Mouse (Mus musculus) 3134 (cell line): ENCODE measurements around the gene Ank3.

ENCODE experiments used
- DNase-seq: peaks from one replicate; pipeline ENCODE4 v3.0.0-alpha.2; 2011; ENCODE audit warnings: low spot score; ENCODE audit not compliant: insufficient read length; ENCODE audit errors: extremely low read depth

The Ank3 gene

GRCm38 (mm10) chr10:69602711-69603110 lies 204.1 kb downstream of the Ank3 start:
- no peak for DNase-seq

- no peak for DNase-seq
These were observed 206.0 kb downstream of the Ank3 start for GRCm38 (mm10) chr10:69604609-69605008.

- no peak for DNase-seq
These were observed 206.6 kb downstream of the Ank3 start for GRCm38 (mm10) chr10:69605211-69605610.

GRCm38 (mm10) chr10:69607611-69608119 lies 209.1 kb downstream of the Ank3 start:
- no peak for DNase-seq

GRCm38 (mm10) chr10:69611314-69611713 lies 212.7 kb downstream of the Ank3 start:
- DNase-seq, result no peak

- peak; percentile 79 for DNase-seq
These were observed 213.3 kb downstream of the Ank3 start for GRCm38 (mm10) chr10:69611839-69612340.

- DNase-seq, result no peak
These were observed 218.4 kb downstream of the Ank3 start for GRCm38 (mm10) chr10:69616953-69617352.

- no peak for DNase-seq
These were observed 219.1 kb downstream of the Ank3 start for GRCm38 (mm10) chr10:69617537-69618112.

GRCm38 (mm10) chr10:69620692-69621382 lies 222.3 kb downstream of the Ank3 start:
- no peak for DNase-seq

- DNase-seq, result no peak
These were observed 229.2 kb downstream of the Ank3 start for GRCm38 (mm10) chr10:69627767-69628166.

GRCm38 (mm10) chr10:69628743-69629142 lies 230.2 kb downstream of the Ank3 start:
- peak; percentile 53 for DNase-seq

- DNase-seq, result no peak
These were observed 232.3 kb downstream of the Ank3 start for GRCm38 (mm10) chr10:69630802-69631388.

- DNase-seq, result no peak
These were observed 234.3 kb downstream of the Ank3 start for GRCm38 (mm10) chr10:69632885-69633284.

- no peak for DNase-seq
These were observed 236.3 kb downstream of the Ank3 start for GRCm38 (mm10) chr10:69634891-69635290.

GRCm38 (mm10) chr10:69635910-69636656 lies 237.5 kb downstream of the Ank3 start:
- no peak for DNase-seq

- DNase-seq, result no peak
These were observed 240.6 kb downstream of the Ank3 start for GRCm38 (mm10) chr10:69639138-69639537.

GRCm38 (mm10) chr10:69640617-69641016 lies 242.0 kb downstream of the Ank3 start:
- no peak for DNase-seq

GRCm38 (mm10) chr10:69643481-69643880 lies 244.9 kb downstream of the Ank3 start:
- DNase-seq, result no peak

- no peak for DNase-seq
These were observed 245.4 kb downstream of the Ank3 start for GRCm38 (mm10) chr10:69643986-69644385.

- no peak for DNase-seq
These were observed 246.8 kb downstream of the Ank3 start for GRCm38 (mm10) chr10:69645311-69645802.

GRCm38 (mm10) chr10:69645929-69646328 lies 247.4 kb downstream of the Ank3 start:
- DNase-seq, result no peak
